Comparison of ENCODE assay signal across 8 mouse cellular contexts in the genomic region with DNA sequence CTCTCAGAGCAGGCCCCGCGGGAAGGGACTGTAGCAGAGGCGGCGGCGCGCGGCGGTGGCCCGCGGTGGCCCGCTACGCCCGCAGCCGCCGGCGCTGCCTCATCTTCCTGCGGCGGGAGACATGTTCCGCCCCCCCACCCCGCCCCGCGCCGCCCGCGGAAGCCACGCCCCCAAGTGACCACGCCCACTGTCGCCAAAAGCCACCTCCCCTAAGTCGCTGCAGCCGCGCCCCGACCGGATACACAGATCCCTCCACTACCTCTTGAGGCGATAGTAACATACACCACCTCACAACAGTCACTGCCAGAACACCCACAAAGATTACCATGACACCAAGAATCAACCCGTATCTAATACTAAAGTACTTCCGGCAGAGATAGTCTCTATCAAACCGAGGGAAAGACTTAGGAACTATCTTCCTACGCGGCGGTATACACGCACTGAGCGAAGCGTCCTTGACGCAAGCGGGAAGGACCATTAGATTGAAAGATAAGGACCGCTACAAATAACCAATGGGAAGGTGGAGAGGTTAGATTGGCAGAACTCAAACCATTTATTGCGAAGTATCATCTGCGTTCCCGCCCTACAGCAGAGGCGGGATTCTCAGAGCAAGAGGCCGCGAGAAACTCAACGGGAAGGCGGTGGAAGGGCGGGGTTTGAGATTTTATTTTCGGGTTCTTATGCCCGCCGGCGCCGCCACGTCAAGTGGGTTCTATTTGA. TPM values are rescaled to one million over a fixed set of nuclear protein-coding genes. Genes with fewer than 3 reads are reported as not detected.
DNase-seq lines count a peak whose midpoint lies in the region; ATAC-seq lines count a peak whose summit lies in the region.

Tcf3 (minus strand) TSS at position 135 of the 720 bp plus-strand sequence.

- ATAC-seq in CD4-positive, CD25-positive, alpha-beta regulatory T cell, adult 4 months: peak; percentile 96
- peak; percentile 87 for ATAC-seq in heart, embryonic 14.5 days (ENCODE audit: insufficient number of reproducible peaks, insufficient read depth, low FRiP score, low read depth)
- ATAC-seq in liver, embryonic 13.5 days (ENCODE audit: low read depth): peak; percentile 88
- peak; percentile 92 for ATAC-seq in stomach, embryonic 16.5 days (ENCODE audit: insufficient read depth, low FRiP score)

- peaks cover 24% of the 10 kb centered on the region for H3K36me3 ChIP-seq in heart, embryonic 14.5 days (ENCODE audit: control insufficient read depth, insufficient read depth, low read length)
- peaks cover 26% of the 10 kb centered on the region for H3K36me3 ChIP-seq in liver, embryonic 13.5 days
- H3K36me3 ChIP-seq in stomach, embryonic 16.5 days (ENCODE audit: control insufficient read depth, insufficient read depth, low read length): 0 out of 2 replicates have a peak, but pooled peaks cover 13% of the 10 kb centered on the region

- peak within 1 kb of the TSS; percentile 87 to 92 for H3K4me3 ChIP-seq in heart, embryonic 14.5 days (ENCODE audit: control insufficient read depth in 1 of 2, insufficient read depth in 1 of 2, low read depth in 1 of 2, low read length in 2 of 2)
- peak within 1 kb of the TSS; percentile 100 for H3K4me3 ChIP-seq in liver, embryonic 13.5 days (replicated peaks)
- H3K4me3 ChIP-seq in stomach, embryonic 16.5 days (replicated peaks; ENCODE audit: low read length): peak within 1 kb of the TSS; percentile 97

- peak within 1 kb of the TSS; percentile 90 to 93 for H3K27ac ChIP-seq in heart, embryonic 14.5 days (replicated peaks in 1 of 2; ENCODE audit: control insufficient read depth in 1 of 2, insufficient read depth in 1 of 2, low read depth in 2 of 2, low read length in 2 of 2)
- peak within 1 kb of the TSS; percentile 95 for H3K27ac ChIP-seq in liver, embryonic 13.5 days
- H3K27ac ChIP-seq in stomach, embryonic 16.5 days (ENCODE audit: low read length): peak within 1 kb of the TSS; percentile 95

- H3K9ac ChIP-seq in heart, embryonic 14.5 days (ENCODE audit: low read length): peak within 1 kb of the TSS; percentile 95
- H3K9ac ChIP-seq in liver, embryonic 13.5 days: peak within 1 kb of the TSS; percentile 100
- H3K9ac ChIP-seq in stomach, embryonic 16.5 days (ENCODE audit: low read length): peak within 1 kb of the TSS; percentile 99

- under 1% methylated on average over 48 of the region's 61 CpGs for WGBS in heart, embryonic 14.5 days
- under 1% methylated on average over 61 of the region's 61 CpGs for WGBS in liver, embryonic 13.5 days (ENCODE audit: insufficient replicate concordance)
- under 1% methylated on average over 61 of the region's 61 CpGs for WGBS in stomach, embryonic 16.5 days

- H3K27me3 ChIP-seq in heart, embryonic 14.5 days (ENCODE audit: control insufficient read depth, insufficient read depth, low read length): peaks cover 4% of the 10 kb centered on the region; the same call in 1 of the 2 replicates
- H3K27me3 ChIP-seq in liver, embryonic 13.5 days: no peaks in the 10 kb centered on the region
- H3K27me3 ChIP-seq in stomach, embryonic 16.5 days (ENCODE audit: control insufficient read depth, insufficient read depth, low read length): no peaks in the 10 kb centered on the region

- no peaks in the 10 kb centered on the region for H3K9me3 ChIP-seq in heart, embryonic 14.5 days (ENCODE audit: control insufficient read depth, low read length)
- no peaks in the 10 kb centered on the region for H3K9me3 ChIP-seq in liver, embryonic 13.5 days (replicated peaks)
- no peaks in the 10 kb centered on the region for H3K9me3 ChIP-seq in stomach, embryonic 16.5 days (replicated peaks; ENCODE audit: control insufficient read depth, low read length)

- H3K4me2 ChIP-seq in heart, embryonic 14.5 days (ENCODE audit: low read length): peak within 1 kb of the TSS; percentile 66
- H3K4me2 ChIP-seq in liver, embryonic 13.5 days: peak within 1 kb of the TSS; percentile 89
- H3K4me2 ChIP-seq in stomach, embryonic 16.5 days (ENCODE audit: low read depth, low read length): peak within 1 kb of the TSS; percentile 96

- DNase-seq in c-Kit-negative CD71-positive TER-119-positive erythroid progenitor cells, embryonic 14.5 days (ENCODE audit: low read depth, low spot score): peak; percentile 93
- DNase-seq in fibroblast of lung, adult 2 months (ENCODE audit: low read depth): peak; percentile 98
- peak; percentile 98 for DNase-seq in kidney, postnatal 14 days
- peak; percentile 94 for DNase-seq in liver, embryonic 13.5 days
- DNase-seq in neural tube, embryonic 10.5 days (ENCODE audit: extremely low spot score, low spot score): peak; percentile 95

- H3K4me1 ChIP-seq in heart, embryonic 14.5 days (ENCODE audit: control insufficient read depth in 2 of 2, insufficient read depth in 2 of 2, low read length in 2 of 2): peaks cover 12 to 19% of the 10 kb centered on the region in 2 experiments; a peak in 3 of 4 replicates
- H3K4me1 ChIP-seq in liver, embryonic 13.5 days (replicated peaks): peaks cover 76% of the 10 kb centered on the region
- H3K4me1 ChIP-seq in stomach, embryonic 16.5 days (ENCODE audit: control insufficient read depth, insufficient read depth, low read length): peaks cover 37% of the 10 kb centered on the region

RNA-seq across cellular contexts. Expression of gene Tcf3, which starts in this region (rescaled TPM):
- 1 to 10 TPM; 7.5 to 8.5 TPM for polyA plus RNA-seq in CD4-positive, CD25-positive, alpha-beta regulatory T cell, adult 4 months (2017; shearing (Covaris generic))
- polyA plus RNA-seq in heart, embryonic 14.5 days (2014; fragmentation: Nextera tagmentation; extraction: Ambion mirVana): 48.6 and 54.0 TPM in 2 replicates
- polyA plus RNA-seq in liver, embryonic 13.5 days (2015; fragmentation: Nextera tagmentation; extraction: Ambion mirVana): 55.2 and 56.2 TPM in 2 replicates
- 46.1 and 57.9 TPM in 2 replicates for polyA plus RNA-seq in stomach, embryonic 16.5 days (2015; fragmentation: Nextera tagmentation; extraction: Ambion mirVana)

Comparison
In these comparisons a context has a peak if more than half of its experiments do, and no peak if none do; other contexts are left out.
1. Peak in every context shown above with its lines: DNase-seq, ATAC-seq, H3K4me3 ChIP-seq and H3K27ac ChIP-seq.